Mouse (Mus musculus) bone marrow, adult 2 months (tissue): ENCODE measurements around the gene Sptlc2.

Experiments used
- CTCF ChIP-seq: fragments of 200-500 bp; IDR thresholded peaks from 2 replicates; pipeline ENCODE4 v1.5.1; 2011; ENCODE audit warnings: low read length, control low read depth; ENCODE audit not compliant: control insufficient read depth, insufficient read depth
- POLR2A ChIP-seq: fragments of 200-500 bp; IDR thresholded peaks from 2 replicates; pipeline ENCODE4 v1.6.1; 2011; ENCODE audit warnings: low read depth, mild to moderate bottlenecking, control low read depth, low read length, borderline replicate concordance; ENCODE audit not compliant: control insufficient read depth

- TF ChIP-seq CTCF (no peak), POLR2A (no peak)
These were observed 82.2 kb downstream of the Sptlc2 start for GRCm38 (mm10) chr12:87305767-87306583.
